Mouse (Mus musculus): ENCODE measurements at regions not wholly inside any gene's neighbourhood (a gene's known extent, or its start where the extent isn't known, plus 50 kb on each side); places are given as distances from the start of the nearest gene placed in this dataset.

DNA sequence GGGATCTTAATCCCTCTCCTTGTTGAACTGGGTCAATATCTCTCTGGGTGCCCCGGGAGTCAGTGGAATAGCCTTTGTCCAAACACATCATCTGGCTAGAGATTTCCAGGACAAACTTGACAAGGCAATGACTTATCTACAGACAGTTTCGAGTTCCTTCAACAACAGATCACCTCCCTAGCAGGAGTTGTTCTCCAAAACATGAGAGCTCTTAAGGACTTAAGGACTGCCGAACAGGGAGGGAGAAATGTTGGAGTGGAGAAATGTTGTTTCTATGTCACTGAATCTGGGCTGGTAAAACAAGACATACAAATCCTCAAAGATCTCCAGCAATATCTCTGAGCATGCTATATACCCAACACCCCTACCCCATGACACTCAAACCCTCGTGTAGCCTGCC is 59.7 kb upstream of the Cox10 start:
- no peak for ATAC-seq
- 49% methylated on average over 4 of the region's 4 CpGs for WGBS
- H3K36me3 ChIP-seq (ENCODE audit: control insufficient read depth, insufficient read depth), result no peaks in the 10 kb centered on the region
- H3K9ac ChIP-seq (ENCODE audit: low read depth, low read length), result no peak overlapping the region
- H3K27ac ChIP-seq (ENCODE audit: low read depth, low read length), result no peak overlapping the region
- no peaks in the 10 kb centered on the region for H3K4me1 ChIP-seq (replicated peaks; ENCODE audit: control insufficient read depth, insufficient read depth, low read length)
- no peak for TF ChIP-seq CTCF (IDR thresholded peaks at IDR 0.05; ENCODE audit: low read depth)
- no peak overlapping the region for H3K4me3 ChIP-seq (ENCODE audit: low read depth, low read length)
- H3K27me3 ChIP-seq (replicated peaks; ENCODE audit: control insufficient read depth, insufficient read depth, low read length), result no peaks in the 10 kb centered on the region
- no peak overlapping the region for H3K4me2 ChIP-seq (replicated peaks; ENCODE audit: low read depth)
- no peaks in the 10 kb centered on the region for H3K9me3 ChIP-seq (ENCODE audit: control insufficient read depth)

DNA sequence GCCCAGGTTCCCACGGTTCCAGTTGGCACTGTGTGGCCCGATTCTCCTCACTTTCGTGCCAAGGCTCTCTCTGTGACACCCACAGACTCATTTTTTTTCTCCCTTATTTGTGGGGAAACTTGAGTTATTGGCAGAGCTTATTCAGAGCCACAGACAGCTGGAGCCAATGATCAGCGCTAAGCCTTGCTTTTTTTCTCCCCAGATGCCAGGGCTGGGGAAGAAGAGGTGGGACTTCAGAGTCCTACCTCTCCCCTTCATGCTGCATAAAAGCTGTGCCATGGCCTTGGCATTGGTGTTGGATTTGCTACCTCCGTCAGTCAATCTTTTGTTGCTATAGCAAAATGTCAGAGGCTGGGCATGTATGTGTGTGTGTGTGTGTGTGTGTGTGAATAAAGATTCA is 56.5 kb upstream of the Cox10 start:
- no peaks in the 10 kb centered on the region for H3K4me1 ChIP-seq (replicated peaks; ENCODE audit: control insufficient read depth, insufficient read depth, low read length)
- no peak overlapping the region for H3K9ac ChIP-seq (ENCODE audit: low read depth, low read length)
- H3K27me3 ChIP-seq (replicated peaks; ENCODE audit: control insufficient read depth, insufficient read depth, low read length), result no peaks in the 10 kb centered on the region
- WGBS, result 92% methylated on average over 5 of the region's 5 CpGs
- ATAC-seq, result no peak
- no peaks in the 10 kb centered on the region for H3K36me3 ChIP-seq (ENCODE audit: control insufficient read depth, insufficient read depth)
- no peak overlapping the region for H3K4me2 ChIP-seq (replicated peaks; ENCODE audit: low read depth)
- no peaks in the 10 kb centered on the region for H3K9me3 ChIP-seq (ENCODE audit: control insufficient read depth)
- no peak for TF ChIP-seq CTCF (IDR thresholded peaks at IDR 0.05; ENCODE audit: low read depth)
- no peak overlapping the region for H3K4me3 ChIP-seq (ENCODE audit: low read depth, low read length)
- no peak overlapping the region for H3K27ac ChIP-seq (ENCODE audit: low read depth, low read length)

DNA sequence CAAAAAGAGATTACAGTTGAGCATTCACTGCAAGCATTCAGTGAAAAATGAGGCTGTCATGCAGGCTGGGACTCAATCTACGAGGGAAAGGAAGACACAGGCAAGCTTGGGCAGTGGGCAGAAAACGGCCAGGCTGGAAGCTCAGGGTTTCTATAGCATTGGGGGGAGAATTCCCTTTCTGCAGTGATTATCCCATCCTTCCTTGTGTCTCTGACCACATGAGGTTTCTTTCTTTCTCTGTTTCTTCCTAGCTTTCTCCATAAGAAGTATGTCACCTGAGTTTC is 56.0 kb upstream of the Cox10 start:
- no peak overlapping the region for H3K4me3 ChIP-seq (ENCODE audit: low read depth, low read length)
- no peaks in the 10 kb centered on the region for H3K27me3 ChIP-seq (replicated peaks; ENCODE audit: control insufficient read depth, insufficient read depth, low read length)
- H3K36me3 ChIP-seq (ENCODE audit: control insufficient read depth, insufficient read depth), result no peaks in the 10 kb centered on the region
- TF ChIP-seq CTCF (IDR thresholded peaks at IDR 0.05; ENCODE audit: low read depth), result no peak
- H3K4me1 ChIP-seq (replicated peaks; ENCODE audit: control insufficient read depth, insufficient read depth, low read length), result no peaks in the 10 kb centered on the region
- no peak for ATAC-seq
- no peaks in the 10 kb centered on the region for H3K9me3 ChIP-seq (ENCODE audit: control insufficient read depth)
- H3K4me2 ChIP-seq (replicated peaks; ENCODE audit: low read depth), result no peak overlapping the region
- H3K27ac ChIP-seq (ENCODE audit: low read depth, low read length), result no peak overlapping the region
- no peak overlapping the region for H3K9ac ChIP-seq (ENCODE audit: low read depth, low read length)
- WGBS, result 86% methylated on average over 2 of the region's 2 CpGs

DNA sequence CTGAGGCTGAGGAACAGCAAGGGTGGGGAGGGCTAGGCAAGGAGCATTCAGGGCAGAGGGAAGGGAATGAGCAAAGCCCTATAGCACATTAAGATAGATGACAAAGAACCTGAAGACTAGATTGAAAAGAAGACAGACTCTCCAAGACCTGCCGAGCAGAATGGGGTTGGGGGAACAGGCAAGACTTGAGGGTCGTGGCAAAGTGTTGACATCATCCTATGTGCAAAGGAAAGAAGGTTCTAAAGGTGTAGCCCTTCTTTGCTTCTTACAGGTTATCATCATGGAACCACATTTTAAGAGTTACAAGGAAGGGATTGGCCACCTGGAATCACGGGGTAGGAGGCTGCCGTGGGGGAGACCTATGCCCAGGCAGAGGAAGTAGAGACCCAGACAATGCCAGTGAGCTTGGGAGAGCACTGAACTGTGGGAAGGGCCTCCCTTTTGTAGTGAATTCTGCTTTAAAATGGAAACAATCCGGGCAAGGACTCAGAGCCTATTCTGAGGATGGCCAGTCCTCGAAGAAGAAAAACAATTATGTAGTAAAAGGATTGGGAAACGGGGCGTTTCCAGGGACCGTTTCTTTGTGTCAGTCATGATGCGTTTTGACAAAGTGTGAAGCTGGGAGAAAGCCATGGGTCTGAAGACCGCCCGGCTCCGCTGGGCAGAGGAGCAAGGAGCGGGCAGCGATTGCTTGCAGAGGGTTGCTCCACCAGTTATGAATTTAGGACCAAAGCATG is 55.5 kb upstream of the Cox10 start:
- H3K4me2 ChIP-seq (replicated peaks; ENCODE audit: low read depth), result no peak overlapping the region
- no peaks in the 10 kb centered on the region for H3K4me1 ChIP-seq (replicated peaks; ENCODE audit: control insufficient read depth, insufficient read depth, low read length)
- H3K27ac ChIP-seq (ENCODE audit: low read depth, low read length), result no peak overlapping the region
- no peaks in the 10 kb centered on the region for H3K36me3 ChIP-seq (ENCODE audit: control insufficient read depth, insufficient read depth)
- no peak for ATAC-seq
- no peak overlapping the region for H3K9ac ChIP-seq (ENCODE audit: low read depth, low read length)
- H3K27me3 ChIP-seq (replicated peaks; ENCODE audit: control insufficient read depth, insufficient read depth, low read length), result no peaks in the 10 kb centered on the region
- WGBS, result 84% methylated on average over 15 of the region's 15 CpGs
- H3K9me3 ChIP-seq (ENCODE audit: control insufficient read depth), result no peaks in the 10 kb centered on the region
- no peak overlapping the region for H3K4me3 ChIP-seq (ENCODE audit: low read depth, low read length)
- no peak for TF ChIP-seq CTCF (IDR thresholded peaks at IDR 0.05; ENCODE audit: low read depth)
